Mouse (Mus musculus) gastrocnemius, postnatal 4 days (tissue): ENCODE data around the gene Spata31d1c. TPM values are rescaled to one million over a fixed set of nuclear protein-coding genes. Genes with fewer than 3 reads are reported as not detected.

Experiments
- DNase-seq, 2 experiments: peaks; one replicate each; pipeline ENCODE4 v3.0.0; 2021 to 2022; ENCODE audit warnings: low spot score in 2 of 2, mixed read lengths in 2 of 2
- long read RNA-seq, 2 experiments: library from polyadenylated mRNA; stranded (forward); transcript quantifications; one replicate each; pipeline ENCODE4 v2.0.0; 2021
- total RNA-seq, 2 experiments: library from RNA; stranded (reverse); gene quantifications; 2 replicates each; pipeline ENCODE4 v1.2.3; 2021

Spata31d1c gene
- total RNA-seq: not detected
- long read RNA-seq, experiment 1: 0 reads
- long read RNA-seq, experiment 2: 0 reads

DNA sequence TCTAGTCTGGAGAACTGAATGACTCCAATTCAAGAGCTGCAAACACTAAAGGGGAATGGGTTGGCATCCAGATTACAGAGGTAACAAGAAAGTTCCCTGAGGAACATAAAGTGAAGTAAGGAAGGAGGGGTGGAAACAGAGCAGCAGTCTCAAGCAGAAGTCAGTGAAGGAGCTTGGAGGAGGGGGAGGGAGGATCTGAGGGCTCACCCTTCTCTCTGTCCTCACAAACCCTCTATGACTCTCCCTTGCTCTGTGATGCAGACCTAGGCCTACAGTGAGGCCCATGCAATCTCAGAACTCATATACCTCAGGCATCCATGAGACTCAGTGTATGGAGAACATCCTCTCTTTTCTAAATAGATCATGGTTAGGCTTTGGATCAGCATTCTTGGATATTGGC, at the start of gene Spata31d1c:
Spata31d1c (plus strand) TSS at position 301 of the 400 bp plus-strand sequence.
- DNase-seq: no peak

DNA sequence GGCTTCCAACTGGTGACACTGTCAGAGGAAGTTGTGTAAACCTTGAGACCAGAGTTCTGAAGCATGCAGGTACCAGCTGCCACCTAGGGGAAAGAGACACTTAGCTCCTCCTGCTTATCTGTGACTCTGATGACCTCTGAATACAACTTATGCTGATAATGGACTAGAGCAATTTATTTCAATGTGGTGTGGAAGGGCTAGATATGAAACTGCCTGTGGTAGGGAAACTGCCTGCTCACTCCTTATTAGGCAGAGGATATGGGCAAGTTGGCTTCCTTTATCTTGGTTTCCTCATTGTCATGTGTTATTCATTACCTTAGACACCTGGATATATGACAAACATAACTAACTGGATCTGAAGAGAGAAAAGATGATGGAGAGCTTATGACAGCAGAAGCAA, 44.0 kb upstream of the Spata31d1c start:
- DNase-seq: no peak

DNA sequence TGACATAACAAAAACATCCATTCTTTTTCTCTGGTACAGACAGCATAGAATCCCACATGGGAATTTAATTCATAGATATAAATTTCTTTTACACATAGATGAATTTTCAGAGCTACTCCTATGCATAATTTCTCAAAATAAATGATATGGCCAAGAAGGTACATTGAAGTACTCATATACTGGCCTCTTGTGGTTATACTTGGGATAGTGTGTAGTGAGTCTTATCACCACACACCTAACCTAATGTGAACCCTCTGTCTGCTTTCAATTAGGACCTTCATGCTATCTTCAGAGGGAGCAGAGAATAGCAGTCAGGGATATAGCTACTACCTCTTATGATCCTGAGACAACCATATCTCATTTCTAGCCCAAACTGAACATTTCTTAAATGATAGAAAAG, 27.4 kb upstream of the Spata31d1c start:
- DNase-seq: no peak

DNA sequence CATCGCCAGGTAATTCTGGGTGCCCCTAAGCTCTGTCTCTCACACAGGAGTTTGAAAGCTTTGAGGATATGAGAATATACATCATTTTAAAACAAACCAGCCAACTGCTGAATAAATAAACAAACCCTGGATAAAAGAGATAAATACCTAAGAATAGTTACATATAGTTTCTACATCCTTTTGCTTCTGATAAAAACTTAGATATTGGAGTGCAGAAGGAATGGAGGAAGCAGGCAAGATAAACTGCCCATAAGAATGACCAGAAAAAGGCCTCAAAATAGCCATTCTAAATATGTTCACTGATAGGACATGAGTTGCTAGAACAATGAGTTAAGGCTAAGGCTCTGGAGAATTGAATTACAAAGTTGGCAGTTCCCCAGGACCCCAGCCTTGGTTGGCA, 26.1 kb upstream of the Spata31d1c start:
- DNase-seq: no peak

DNA sequence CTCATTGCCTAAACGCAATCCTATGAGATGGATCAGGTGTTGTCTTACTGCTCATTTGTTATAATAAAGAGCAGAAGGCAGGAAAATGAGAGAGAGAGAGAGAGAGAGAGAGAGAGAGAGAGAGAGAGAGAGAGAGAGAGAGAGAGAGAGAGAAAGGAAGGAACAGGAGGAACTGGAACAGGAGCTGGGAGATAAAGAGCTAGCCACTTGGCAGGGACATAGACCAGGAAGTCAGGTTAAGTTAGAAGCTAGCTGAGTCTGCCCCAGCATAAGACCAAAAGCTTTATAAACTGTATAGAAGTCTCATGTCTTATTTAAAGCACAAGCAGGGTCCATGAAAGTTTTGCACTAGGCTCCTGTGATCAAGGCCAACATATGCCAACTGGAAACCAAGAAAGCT, 24.9 kb upstream of the Spata31d1c start:
- no peak for DNase-seq

DNA sequence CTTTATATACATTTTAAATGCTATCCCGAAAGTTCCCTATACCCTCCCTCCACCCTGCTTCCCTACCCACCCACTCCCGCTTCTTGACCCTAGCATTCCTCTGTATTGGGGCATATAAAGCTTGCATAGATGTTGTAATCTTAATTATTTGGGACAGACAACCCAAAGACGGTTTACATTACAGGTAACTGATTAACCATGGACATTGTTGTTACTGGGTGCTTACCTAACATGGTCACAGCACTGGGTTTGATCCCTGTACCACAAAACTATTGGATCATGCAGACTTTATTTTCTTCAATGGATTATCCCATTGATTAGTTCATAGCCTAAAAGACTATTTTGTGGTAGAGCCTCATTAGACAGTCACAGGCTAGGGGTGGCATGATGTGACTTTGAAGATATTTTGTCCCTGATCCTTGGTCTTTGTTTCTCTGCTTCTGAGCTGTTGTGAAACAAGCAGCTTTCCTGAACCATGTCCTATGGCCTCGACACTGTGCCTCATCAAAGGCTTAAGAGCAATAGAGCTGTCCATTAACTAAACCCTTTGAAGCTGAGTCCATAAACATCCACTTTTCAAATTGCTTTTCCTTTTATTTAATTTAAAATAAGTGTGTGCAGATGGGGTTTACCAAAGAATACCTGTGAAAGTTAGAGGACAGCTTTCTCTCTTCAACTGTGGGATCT, 21.7 kb upstream of the Spata31d1c start:
- no peak for DNase-seq

DNA sequence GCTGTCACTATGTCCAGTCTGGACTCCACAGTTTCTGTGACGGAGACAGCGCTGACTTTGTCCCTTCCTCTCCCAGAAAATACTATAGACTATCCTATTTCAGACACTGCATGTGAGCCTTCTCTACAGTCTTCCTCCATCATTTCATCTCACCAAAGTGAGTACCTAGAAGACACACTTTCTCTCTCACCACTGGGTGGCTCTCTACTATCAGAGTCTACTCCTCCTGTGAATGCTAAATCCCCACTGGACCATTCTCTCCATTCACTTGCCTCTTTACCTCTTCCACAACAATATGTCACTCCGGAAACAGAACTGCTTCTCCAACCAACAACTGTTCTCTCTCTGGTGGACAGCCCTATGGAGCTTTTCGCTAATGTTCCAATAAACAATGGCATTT, 2.2 kb downstream of the Spata31d1c start:
- DNase-seq: no peak

DNA sequence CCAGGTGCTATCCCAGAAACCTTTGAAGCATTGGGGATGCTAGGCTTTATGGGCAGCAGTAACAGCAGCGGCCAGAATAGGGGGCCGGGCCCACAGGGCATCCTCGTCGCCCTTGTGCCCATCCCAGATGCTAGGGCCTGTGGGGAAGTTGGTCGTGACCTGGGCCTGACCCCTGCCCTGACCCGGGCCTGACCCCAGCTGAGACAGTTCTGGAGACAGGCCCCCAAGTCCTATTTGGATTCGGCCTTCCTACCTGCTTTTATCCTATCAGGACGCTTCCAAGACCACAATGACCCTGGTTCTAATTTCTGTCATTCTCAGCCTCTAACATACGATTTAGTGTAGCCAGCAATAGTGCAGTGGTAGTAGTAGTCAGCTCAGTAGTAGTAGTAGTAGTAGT, 19.8 kb downstream of the Spata31d1c start, which contains the start of gene Prss47:
Prss47 (minus strand) TSS at position 101 of the 400 bp plus-strand sequence.
- DNase-seq: no peak

DNA sequence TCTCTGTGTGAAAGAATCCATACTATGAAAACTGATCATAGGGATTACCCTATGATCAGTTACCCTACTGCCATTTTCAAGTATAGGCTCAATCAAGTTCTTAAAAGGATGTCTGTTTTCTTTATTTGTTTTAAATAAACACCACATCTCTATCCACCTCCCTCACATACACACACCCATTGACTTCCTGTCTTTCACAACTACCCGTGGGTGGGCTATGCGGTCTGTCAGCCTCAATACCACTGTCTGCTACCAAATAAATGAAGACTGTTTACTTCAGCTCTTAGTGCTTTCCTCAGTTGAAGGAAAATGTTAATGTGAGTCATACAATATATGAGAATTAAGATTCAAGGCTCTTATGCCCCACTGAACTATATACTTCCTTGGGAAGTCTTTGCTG, 37.1 kb downstream of the Spata31d1c start:
- no peak for DNase-seq

Other genes starting within 250 kb of the Spata31d1c start
- under 1 TPM in 1 of 2 experiments, not detected in 1; 0.08 TPM for gene Cntnap3, start 129.1 kb upstream of the Spata31d1c start, total RNA-seq
- not detected for gene Spata31, start 115.7 kb upstream of the Spata31d1c start, total RNA-seq
- not detected for gene Prss47, start 19.7 kb downstream of the Spata31d1c start, total RNA-seq
- 10 to 100 TPM; 23.7 to 27.4 TPM for gene Mfsd14b, start 79.9 kb downstream of the Spata31d1c start, total RNA-seq
- gene Olfr465-ps1, start 105.0 kb downstream of the Spata31d1c start, total RNA-seq: not detected
- not detected for gene Olfr466, start 117.2 kb downstream of the Spata31d1c start, total RNA-seq
- not detected for gene Nlrp4f, start 172.9 kb downstream of the Spata31d1c start, total RNA-seq
- gene Gm10775, start 226.5 kb downstream of the Spata31d1c start, total RNA-seq: not detected
- gene Zfp369, start 245.8 kb downstream of the Spata31d1c start, total RNA-seq: 10 to 100 TPM; 18.4 to 19.9 TPM